Mouse (Mus musculus) MEL-GATA-1-ER (cell line): Measurements from ENCODE around the gene Aqp6.
A peak's percentile ranks its signal among the peaks of the same experiment; 100 is the strongest.

Source experiments
- DNase-seq: peaks from one replicate; pipeline ENCODE4 v3.0.0-alpha.2; 2012; ENCODE audit warnings: low read depth; ENCODE audit errors: extremely low read depth

Gene Aqp6

DNA sequence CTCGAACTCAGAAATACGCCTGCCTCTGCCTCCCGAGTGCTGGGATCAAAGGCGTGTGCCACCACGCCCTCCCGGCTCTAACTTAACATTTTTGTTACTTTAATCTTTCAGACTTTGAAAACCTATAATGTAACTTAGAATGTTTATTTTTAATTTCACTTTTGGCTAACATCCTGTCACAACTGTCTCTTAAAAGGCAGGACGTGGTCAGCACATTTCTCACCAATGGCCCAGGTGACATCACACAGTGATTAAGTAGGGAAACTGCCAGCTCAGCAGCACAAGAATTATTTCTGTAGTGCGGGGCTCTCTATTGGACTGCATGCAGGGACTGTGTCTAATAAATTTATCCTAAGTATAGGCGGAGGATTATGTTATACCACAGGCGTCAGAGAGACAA is 42.6 kb downstream of the Aqp6 start:
- no peak for DNase-seq

DNA sequence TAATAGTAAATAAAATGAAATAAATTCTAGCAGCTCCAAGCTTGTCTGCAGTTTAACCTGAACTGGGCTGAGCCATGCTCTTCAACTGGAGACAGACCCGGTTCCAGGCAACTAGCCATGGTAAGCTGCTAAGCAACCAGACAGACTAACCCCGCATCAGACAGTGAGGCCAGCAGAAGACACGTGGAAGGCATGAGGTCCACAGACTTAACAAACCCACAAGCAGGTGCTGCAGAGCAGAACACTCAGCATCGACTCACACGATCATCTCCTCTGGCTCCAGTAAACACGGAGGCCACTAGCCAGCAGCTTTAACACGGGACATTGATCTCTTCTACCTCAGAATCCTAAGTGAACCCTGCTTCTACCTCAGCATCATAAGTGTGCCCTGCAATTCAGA is 43.6 kb downstream of the Aqp6 start:
- DNase-seq = no peak

DNA sequence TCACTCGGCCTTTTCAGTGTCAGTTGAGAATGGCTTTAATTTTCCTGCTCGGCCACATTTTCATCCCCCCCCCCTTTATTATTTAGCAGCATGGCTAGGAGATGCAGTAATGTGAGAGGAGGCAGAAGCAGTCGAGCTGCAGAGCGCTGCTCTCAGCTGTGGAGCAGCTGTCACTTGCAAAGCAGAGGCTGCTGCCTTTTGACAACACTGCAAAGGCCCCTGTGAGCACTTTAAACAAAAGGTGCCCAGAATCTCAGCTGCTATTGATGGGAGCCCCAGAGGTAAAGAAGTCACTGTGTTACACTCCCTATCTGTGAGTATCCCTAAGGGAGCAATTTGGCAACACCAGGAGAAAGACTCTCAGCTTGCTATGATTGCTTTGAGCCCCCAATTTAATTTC is 47.1 kb downstream of the Aqp6 start:
- DNase-seq = no peak

DNA sequence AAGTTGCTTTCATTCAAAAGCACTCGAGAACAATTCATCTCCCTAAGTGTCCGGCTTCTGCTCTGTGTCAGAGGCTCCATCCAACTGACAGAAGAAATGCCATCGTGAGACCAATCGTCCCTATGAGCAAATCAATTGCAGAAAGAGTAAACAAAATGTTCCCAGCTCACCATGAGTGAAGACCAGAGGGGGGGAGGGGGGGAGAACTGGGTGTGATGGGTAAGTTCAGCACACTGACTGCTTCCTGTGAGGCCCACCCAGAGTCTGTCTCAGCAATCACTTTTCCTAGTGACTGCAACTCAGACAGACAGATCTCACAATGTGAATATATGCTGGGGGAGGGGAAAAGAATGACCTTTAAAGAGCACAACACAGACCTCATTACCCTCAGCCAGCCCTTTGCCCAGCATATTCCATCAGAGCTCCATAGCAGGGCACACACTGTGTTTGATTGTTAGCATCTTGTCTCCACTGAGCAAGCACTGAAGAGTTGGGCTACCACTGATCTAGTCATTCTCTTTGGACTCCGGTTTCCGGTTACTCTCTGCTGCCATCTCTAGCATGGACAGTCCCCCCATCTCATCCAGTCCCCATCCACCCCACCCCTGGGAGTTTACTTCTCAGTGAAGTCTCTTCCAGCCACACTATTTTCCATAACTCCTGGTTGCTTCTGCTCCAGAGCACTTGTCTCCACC is 48.0 kb downstream of the Aqp6 start:
- DNase-seq = no peak

DNA sequence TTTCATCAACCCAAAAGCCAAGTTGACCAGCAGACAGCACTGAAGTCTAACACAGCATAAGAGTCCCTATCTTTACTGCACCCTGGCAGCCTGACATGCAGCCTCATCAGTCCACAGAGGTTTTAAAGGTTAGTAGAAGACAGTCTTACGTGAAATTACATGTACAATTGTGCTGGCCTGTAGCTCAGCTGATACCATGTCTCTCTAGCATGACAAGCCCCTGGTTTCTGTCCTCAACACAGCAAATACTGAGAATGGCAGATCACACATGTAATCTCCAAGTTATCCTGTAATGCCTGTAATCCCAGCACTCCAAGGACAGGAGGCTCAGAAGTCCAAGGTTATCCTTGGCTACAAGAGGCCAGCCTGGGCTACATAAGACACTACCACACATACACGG is 49.1 kb downstream of the Aqp6 start:
- DNase-seq = no peak

DNA sequence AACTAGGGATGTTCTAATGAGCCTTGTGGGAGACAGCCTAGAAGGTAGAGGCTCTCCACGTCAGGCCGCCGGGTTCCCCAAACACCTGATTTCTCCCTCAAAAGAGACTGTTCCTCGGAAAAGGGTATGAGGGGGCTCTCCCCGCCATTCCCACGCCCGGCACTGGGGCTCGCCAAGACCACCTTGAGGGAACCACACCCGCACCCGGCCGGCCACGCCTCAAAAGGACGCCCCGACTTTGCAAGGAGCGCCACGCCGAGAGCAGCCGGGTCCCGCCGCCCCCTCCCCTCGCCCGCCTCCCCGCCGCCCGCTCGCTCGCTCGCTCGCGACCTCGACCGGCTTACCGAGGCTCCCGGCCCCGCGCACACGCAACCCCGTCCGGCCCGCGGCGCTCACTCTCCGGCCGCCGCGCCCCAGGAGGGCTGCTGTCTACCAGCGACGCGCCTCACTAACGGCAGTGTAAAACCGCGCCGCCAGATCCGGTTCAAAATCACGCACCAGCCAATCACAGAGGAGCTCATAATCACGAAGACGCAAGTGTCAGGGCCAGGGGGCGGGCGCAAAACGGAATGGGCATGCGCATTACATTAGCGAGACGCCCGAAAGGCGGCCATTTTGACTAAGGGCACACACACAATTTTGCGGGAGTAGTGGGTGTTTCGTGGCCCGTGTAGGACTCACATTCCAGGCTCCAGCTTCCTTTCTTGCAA is 50.1 kb downstream of the Aqp6 start, which contains the start of gene Racgap1:
TSS of gene Racgap1 (minus strand) at position 494 of the 710 bp plus-strand sequence.
- DNase-seq = peak; percentile 98

DNA sequence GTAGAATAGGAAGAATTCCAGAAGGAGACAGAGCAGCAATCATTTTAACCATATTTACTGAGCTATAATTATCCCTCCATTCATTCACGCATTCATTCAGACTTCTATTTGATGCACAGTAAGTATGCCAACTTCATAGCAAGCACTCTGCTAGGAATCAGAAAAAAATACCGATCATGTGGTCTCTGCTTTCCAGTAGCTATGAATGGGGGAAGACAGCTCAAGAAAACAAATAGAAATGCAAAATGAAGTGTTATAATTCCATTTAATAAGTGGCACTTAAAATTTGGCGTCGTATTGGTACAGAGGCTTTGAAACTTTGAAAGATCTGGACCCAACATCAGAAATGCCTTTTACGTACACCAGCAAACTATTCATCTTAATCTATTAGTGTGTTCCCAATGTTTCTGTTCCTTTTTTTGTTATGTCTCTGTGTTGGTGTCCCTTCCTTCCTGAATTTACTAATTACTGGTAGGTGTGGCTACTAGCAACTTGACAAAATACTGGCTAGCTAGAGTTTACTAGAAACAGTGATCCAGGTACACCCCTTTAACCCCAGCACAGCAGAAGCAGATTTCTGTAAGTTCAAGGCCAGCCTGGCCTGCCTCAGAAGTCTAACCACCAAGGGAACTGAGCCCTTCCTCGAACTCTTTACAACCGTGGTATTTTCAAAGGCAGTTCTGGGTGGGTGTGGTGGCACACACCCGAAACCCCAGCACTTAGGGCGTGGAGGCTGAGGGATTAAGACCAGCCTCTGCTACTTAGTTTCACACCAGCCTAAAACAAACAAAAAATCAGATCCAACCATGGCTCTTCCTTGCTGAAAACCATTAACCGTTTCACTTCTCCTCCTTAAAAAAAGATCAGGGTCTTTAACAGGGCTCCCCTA is 51.0 kb downstream of the Aqp6 start:
- DNase-seq = peak; percentile 50

DNA sequence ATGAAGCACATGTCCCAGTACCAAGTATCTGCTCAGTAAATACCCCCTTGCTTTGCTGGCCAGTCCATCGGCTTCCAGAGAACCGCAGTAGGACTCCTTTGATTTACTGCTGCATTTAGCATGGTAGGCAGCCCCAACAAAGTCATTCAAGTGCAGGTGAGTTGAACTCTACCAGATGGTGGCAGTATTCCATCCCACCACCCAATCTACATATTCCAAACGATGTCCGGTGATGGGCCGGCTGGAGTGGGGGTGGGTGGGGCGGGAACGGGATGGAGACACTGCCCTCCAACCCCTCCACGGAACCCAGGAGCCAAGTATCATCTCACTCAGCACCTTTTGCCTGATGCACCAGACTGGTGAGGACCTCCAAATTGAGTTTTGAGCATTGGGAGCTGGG is 52.1 kb downstream of the Aqp6 start:
- DNase-seq = no peak

DNA sequence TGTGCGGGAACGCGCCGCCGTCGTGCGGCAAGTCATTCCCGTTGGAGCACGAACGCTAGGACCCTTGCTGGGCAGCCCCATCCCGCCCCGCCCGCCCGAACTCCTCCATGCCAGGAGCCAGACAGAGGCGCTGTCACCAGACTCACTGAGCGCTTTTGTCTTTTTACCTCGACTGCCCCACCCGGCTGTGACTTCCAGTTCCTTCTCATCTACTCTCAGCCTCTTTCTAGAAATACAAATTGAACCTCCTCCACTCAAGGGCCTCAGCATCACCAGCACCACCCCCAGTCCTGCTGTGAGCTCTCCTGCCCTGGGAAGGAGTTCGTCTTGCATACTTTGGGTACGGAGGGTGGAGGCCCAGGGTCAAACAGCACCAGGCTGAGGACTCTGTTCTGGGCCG is 52.7 kb downstream of the Aqp6 start:
- DNase-seq = no peak
